ENCODE assay signal across 8 mouse cellular contexts in genomic region chr14:51026391-51027133, GRCm38 (mm10). TPM values are rescaled to one million over a fixed set of nuclear protein-coding genes. Genes with fewer than 3 reads are reported as not detected.
DNase-seq lines count a peak whose midpoint lies in the region; ATAC-seq lines count a peak whose summit lies in the region.

No protein-coding gene starts in this region.

- no peaks in the 10 kb centered on the region for H3K36me3 ChIP-seq in heart, embryonic 15.5 days
- H3K36me3 ChIP-seq in liver, embryonic 13.5 days: no peaks in the 10 kb centered on the region
- no peaks in the 10 kb centered on the region for H3K36me3 ChIP-seq in neural tube, embryonic 14.5 days (ENCODE audit: control insufficient read depth, insufficient read depth, low read length)

- no peak overlapping the region for H3K27ac ChIP-seq in heart, embryonic 15.5 days
- no peak overlapping the region for H3K27ac ChIP-seq in liver, embryonic 13.5 days
- H3K27ac ChIP-seq in neural tube, embryonic 14.5 days (ENCODE audit: low read depth, low read length): no peak overlapping the region

- H3K9me3 ChIP-seq in heart, embryonic 15.5 days (replicated peaks): no peaks in the 10 kb centered on the region
- no peaks in the 10 kb centered on the region for H3K9me3 ChIP-seq in liver, embryonic 13.5 days (replicated peaks)
- no peaks in the 10 kb centered on the region for H3K9me3 ChIP-seq in neural tube, embryonic 14.5 days (ENCODE audit: control insufficient read depth, low read length)

- H3K9ac ChIP-seq in heart, embryonic 15.5 days: no peak overlapping the region
- H3K9ac ChIP-seq in liver, embryonic 13.5 days: no peak overlapping the region
- no peak overlapping the region for H3K9ac ChIP-seq in neural tube, embryonic 14.5 days (replicated peaks; ENCODE audit: low read depth, low read length)

- DNase-seq in adrenal gland, adult (ENCODE audit: inconsistent age in 2 of 2, low spot score in 1 of 2): peak; percentile 57 to 90
- DNase-seq in embryo, embryonic 10.5 days (ENCODE audit: low spot score): peak; percentile 91
- peak; percentile 67 to 86 for DNase-seq in kidney, postnatal 25 days
- peak; percentile 45 for DNase-seq in liver, embryonic 13.5 days
- DNase-seq in thymus, postnatal 0 days (ENCODE audit: low spot score): peak; percentile 82

- WGBS in heart, embryonic 15.5 days: 37% methylated on average over 5 of the region's 5 CpGs
- WGBS in liver, embryonic 13.5 days (ENCODE audit: insufficient replicate concordance): 34% methylated on average over 5 of the region's 5 CpGs
- WGBS in neural tube, embryonic 14.5 days: 37% methylated on average over 5 of the region's 5 CpGs

- H3K4me1 ChIP-seq in heart, embryonic 15.5 days (replicated peaks): no peaks in the 10 kb centered on the region
- no peaks in the 10 kb centered on the region for H3K4me1 ChIP-seq in liver, embryonic 13.5 days (replicated peaks)
- no peaks in the 10 kb centered on the region for H3K4me1 ChIP-seq in neural tube, embryonic 14.5 days (ENCODE audit: control insufficient read depth, insufficient read depth, low read length)

- H3K4me3 ChIP-seq in heart, embryonic 15.5 days: no peak overlapping the region
- no peak overlapping the region for H3K4me3 ChIP-seq in liver, embryonic 13.5 days (replicated peaks)
- no peak overlapping the region for H3K4me3 ChIP-seq in neural tube, embryonic 14.5 days (ENCODE audit: low read depth, low read length)

- no peak overlapping the region for H3K4me2 ChIP-seq in heart, embryonic 15.5 days
- no peak overlapping the region for H3K4me2 ChIP-seq in liver, embryonic 13.5 days
- H3K4me2 ChIP-seq in neural tube, embryonic 14.5 days (ENCODE audit: low read depth, low read length): no peak overlapping the region

- peak; percentile 98 for ATAC-seq in CD4-positive, CD25-positive, alpha-beta regulatory T cell, adult 4 months
- 0 out of 2 replicates have a peak, but pooled peaks have one; percentile 27 for ATAC-seq in heart, embryonic 15.5 days (replicated peaks; ENCODE audit: insufficient number of reproducible peaks, insufficient read depth, low FRiP score, low read depth)
- no peak for ATAC-seq in liver, embryonic 13.5 days (ENCODE audit: low read depth)
- peak; percentile 76 for ATAC-seq in neural tube, embryonic 14.5 days (ENCODE audit: low read depth)

- H3K27me3 ChIP-seq in heart, embryonic 15.5 days: no peaks in the 10 kb centered on the region
- no peaks in the 10 kb centered on the region for H3K27me3 ChIP-seq in liver, embryonic 13.5 days
- no peaks in the 10 kb centered on the region for H3K27me3 ChIP-seq in neural tube, embryonic 14.5 days (ENCODE audit: control insufficient read depth, insufficient read depth, low read length)

RNA-seq across cellular contexts. Expression of gene Rnase9, which starts 15.1 kb away (rescaled TPM):
- not detected for polyA plus RNA-seq in CD4-positive, CD25-positive, alpha-beta regulatory T cell, adult 4 months (2017; shearing (Covaris generic))
- not detected in 2 replicates for polyA plus RNA-seq in heart, embryonic 15.5 days (2015; fragmentation: Nextera tagmentation; extraction: Ambion mirVana)
- polyA plus RNA-seq in liver, embryonic 13.5 days (2015; fragmentation: Nextera tagmentation; extraction: Ambion mirVana): not detected in 2 replicates
- not detected in 2 replicates for polyA plus RNA-seq in neural tube, embryonic 14.5 days (2014; fragmentation: Nextera tagmentation; extraction: Ambion mirVana)
- polyA plus RNA-seq in thymus, postnatal 0 days (2015; fragmentation: Nextera tagmentation; extraction: Ambion mirVana): not detected in 2 replicates

RNA-seq across cellular contexts. Expression of gene Rnase10, which starts 19.0 kb away (rescaled TPM):
- not detected for polyA plus RNA-seq in CD4-positive, CD25-positive, alpha-beta regulatory T cell, adult 4 months (2017; shearing (Covaris generic))
- 0.36 and 0.42 TPM in 2 replicates for polyA plus RNA-seq in heart, embryonic 15.5 days (2015; fragmentation: Nextera tagmentation; extraction: Ambion mirVana)
- polyA plus RNA-seq in liver, embryonic 13.5 days (2015; fragmentation: Nextera tagmentation; extraction: Ambion mirVana): not detected in 2 replicates
- polyA plus RNA-seq in neural tube, embryonic 14.5 days (2014; fragmentation: Nextera tagmentation; extraction: Ambion mirVana): 0.17 TPM in 1 of 2 replicates, not detected in the other
- 0.22 TPM in 1 of 2 replicates, not detected in the other for polyA plus RNA-seq in thymus, postnatal 0 days (2015; fragmentation: Nextera tagmentation; extraction: Ambion mirVana)

RNA-seq across cellular contexts. Expression of gene Rnase11, which starts 23.4 kb away (rescaled TPM):
- polyA plus RNA-seq in CD4-positive, CD25-positive, alpha-beta regulatory T cell, adult 4 months (2017; shearing (Covaris generic)): not detected
- not detected in 2 replicates for polyA plus RNA-seq in heart, embryonic 15.5 days (2015; fragmentation: Nextera tagmentation; extraction: Ambion mirVana)
- not detected in 2 replicates for polyA plus RNA-seq in liver, embryonic 13.5 days (2015; fragmentation: Nextera tagmentation; extraction: Ambion mirVana)
- not detected in 2 replicates for polyA plus RNA-seq in neural tube, embryonic 14.5 days (2014; fragmentation: Nextera tagmentation; extraction: Ambion mirVana)
- polyA plus RNA-seq in thymus, postnatal 0 days (2015; fragmentation: Nextera tagmentation; extraction: Ambion mirVana): not detected in 2 replicates

RNA-seq across cellular contexts. Expression of gene Rnase12, which starts 30.9 kb away (rescaled TPM):
- not detected for polyA plus RNA-seq in CD4-positive, CD25-positive, alpha-beta regulatory T cell, adult 4 months (2017; shearing (Covaris generic))
- not detected in 2 replicates for polyA plus RNA-seq in heart, embryonic 15.5 days (2015; fragmentation: Nextera tagmentation; extraction: Ambion mirVana)
- 1.6 and 1.8 TPM in 2 replicates for polyA plus RNA-seq in liver, embryonic 13.5 days (2015; fragmentation: Nextera tagmentation; extraction: Ambion mirVana)
- polyA plus RNA-seq in neural tube, embryonic 14.5 days (2014; fragmentation: Nextera tagmentation; extraction: Ambion mirVana): not detected in 2 replicates
- 0.33 and 0.36 TPM in 2 replicates for polyA plus RNA-seq in thymus, postnatal 0 days (2015; fragmentation: Nextera tagmentation; extraction: Ambion mirVana)

RNA-seq across cellular contexts. Expression of gene Olfr750, which starts 47.7 kb away (rescaled TPM):
- not detected for polyA plus RNA-seq in CD4-positive, CD25-positive, alpha-beta regulatory T cell, adult 4 months (2017; shearing (Covaris generic))
- polyA plus RNA-seq in heart, embryonic 15.5 days (2015; fragmentation: Nextera tagmentation; extraction: Ambion mirVana): not detected in 2 replicates
- not detected in 2 replicates for polyA plus RNA-seq in liver, embryonic 13.5 days (2015; fragmentation: Nextera tagmentation; extraction: Ambion mirVana)
- not detected in 2 replicates for polyA plus RNA-seq in neural tube, embryonic 14.5 days (2014; fragmentation: Nextera tagmentation; extraction: Ambion mirVana)
- polyA plus RNA-seq in thymus, postnatal 0 days (2015; fragmentation: Nextera tagmentation; extraction: Ambion mirVana): not detected in 2 replicates
